Mouse (Mus musculus): ENCODE results near the gene Galntl5. TPM values are rescaled to one million over a fixed set of nuclear protein-coding genes. Genes with fewer than 3 reads are reported as not detected.
"Not testable (repeated sequence)": the region's sequence is repeated elsewhere in the genome, so short reads cannot be mapped to it uniquely, and the experiment has no call there.

The Galntl5 gene
- polyA plus RNA-seq, 1 experiment from 2014 or later: not detected

GRCm38 (mm10) chr5:25221604-25222003 lies 40.3 kb downstream of the Galntl5 start, which contains the start of gene Galnt11:
Gene Galnt11, plus strand, starts transcription at chr5:25221904.
- Histone ChIP-seq H3K27me3 (replicated peaks; ENCODE audit: insufficient read depth, low read length) (no peaks in the 10 kb centered on the region), H3K4me2 (replicated peaks; ENCODE audit: low read depth, low read length) (peak within 1 kb of the TSS; percentile 61), H3K4me1 (ENCODE audit: insufficient read depth, low read depth, low read length) (no peaks in the 10 kb centered on the region), H3K36me3 (ENCODE audit: insufficient read depth, low read length) (no peaks in the 10 kb centered on the region), H3K9me3 (ENCODE audit: low read length) (no peaks in the 10 kb centered on the region), H3K27ac (ENCODE audit: low read length) (peak within 1 kb of the TSS; percentile 85), H3K4me3 (ENCODE audit: low read depth, low read length) (peak within 1 kb of the TSS; percentile 72), H3K9ac (replicated peaks; ENCODE audit: low read depth) (peak within 1 kb of the TSS; percentile 77)
- ATAC-seq (no peak), DNase-seq (ENCODE audit: low spot score) (no peak)
- WGBS: 81% methylated on average over 3 of the region's 3 CpGs
- TF ChIP-seq EP300 (IDR thresholded peaks at IDR 0.05) (no peak), CTCF (IDR thresholded peaks at IDR 0.05) (no peak)

GRCm38 (mm10) chr5:25222752-25223702 lies 41.8 kb downstream of the Galntl5 start, which contains the start of gene E130116L18Rik:
Gene E130116L18Rik, minus strand, starts transcription at chr5:25223153.
- no peaks in the 10 kb centered on the region for H3K36me3 ChIP-seq (ENCODE audit: insufficient read depth, low read length)
- 2% methylated on average over 63 of the region's 72 CpGs for WGBS
- DNase-seq (ENCODE audit: low spot score) (peak; percentile 92), ATAC-seq (peak; percentile 98)
- H3K4me3 ChIP-seq (ENCODE audit: low read depth, low read length): peak within 1 kb of the TSS; percentile 72
- no peaks in the 10 kb centered on the region for H3K4me1 ChIP-seq (ENCODE audit: insufficient read depth, low read depth, low read length)
- 0 out of 2 replicates have a peak, but pooled peaks have one; percentile 1 for TF ChIP-seq CTCF (IDR thresholded peaks at IDR 0.05)
- TF ChIP-seq EP300 (IDR thresholded peaks at IDR 0.05): no peak
- H3K9me3 ChIP-seq (ENCODE audit: low read length): no peaks in the 10 kb centered on the region
- H3K27ac ChIP-seq (ENCODE audit: low read length): peak within 1 kb of the TSS; percentile 85
- no peaks in the 10 kb centered on the region for H3K27me3 ChIP-seq (replicated peaks; ENCODE audit: insufficient read depth, low read length)
- peak within 1 kb of the TSS; percentile 61 for H3K4me2 ChIP-seq (replicated peaks; ENCODE audit: low read depth, low read length)
- H3K9ac ChIP-seq (replicated peaks; ENCODE audit: low read depth): peak within 1 kb of the TSS; percentile 77

- H3K4me2 ChIP-seq (replicated peaks; ENCODE audit: low read depth, low read length); H3K4me3 ChIP-seq (ENCODE audit: low read depth, low read length); H3K27ac ChIP-seq (ENCODE audit: low read length); H3K27me3 ChIP-seq (replicated peaks; ENCODE audit: insufficient read depth, low read length); H3K36me3 ChIP-seq (ENCODE audit: insufficient read depth, low read length); H3K4me1 ChIP-seq (ENCODE audit: insufficient read depth, low read depth, low read length); H3K9me3 ChIP-seq (ENCODE audit: low read length); H3K9ac ChIP-seq (replicated peaks; ENCODE audit: low read depth); DNase-seq (ENCODE audit: low spot score); ATAC-seq: not testable (repeated sequence)
- WGBS: 78% methylated on average over 1 of the region's 1 CpGs
Observed at GRCm38 (mm10) chr5:25224377-25224776, 43.1 kb downstream of the Galntl5 start.

- Histone ChIP-seq H3K9ac (replicated peaks; ENCODE audit: low read depth) (no peak overlapping the region), H3K4me1 (ENCODE audit: insufficient read depth, low read depth, low read length) (no peaks in the 10 kb centered on the region), H3K27ac (ENCODE audit: low read length) (no peak overlapping the region), H3K36me3 (ENCODE audit: insufficient read depth, low read length) (no peaks in the 10 kb centered on the region), H3K27me3 (replicated peaks; ENCODE audit: insufficient read depth, low read length) (no peaks in the 10 kb centered on the region), H3K4me2 (replicated peaks; ENCODE audit: low read depth, low read length) (no peak overlapping the region), H3K4me3 (ENCODE audit: low read depth, low read length) (no peak overlapping the region), H3K9me3 (ENCODE audit: low read length) (no peaks in the 10 kb centered on the region)
- DNase-seq (ENCODE audit: low spot score): peak; percentile 19
- TF ChIP-seq EP300 (IDR thresholded peaks at IDR 0.05) (no peak), CTCF (IDR thresholded peaks at IDR 0.05) (no peak)
- no peak for ATAC-seq
- whole genome bisulfite sequencing: 78% methylated on average over 6 of the region's 6 CpGs
Observed at GRCm38 (mm10) chr5:25243101-25243500, 61.8 kb downstream of the Galntl5 start.

- WGBS: 83% methylated on average over 10 of the region's 10 CpGs
- H3K4me2 ChIP-seq (replicated peaks; ENCODE audit: low read depth, low read length): no peak overlapping the region
- H3K36me3 ChIP-seq (ENCODE audit: insufficient read depth, low read length): peaks cover under 1% of the 10 kb centered on the region; the same call in 1 of the 2 replicates
- H3K27ac ChIP-seq (ENCODE audit: low read length): no peak overlapping the region
- no peaks in the 10 kb centered on the region for H3K9me3 ChIP-seq (ENCODE audit: low read length)
- H3K9ac ChIP-seq (replicated peaks; ENCODE audit: low read depth): no peak overlapping the region
- no peaks in the 10 kb centered on the region for H3K27me3 ChIP-seq (replicated peaks; ENCODE audit: insufficient read depth, low read length)
- H3K4me3 ChIP-seq (ENCODE audit: low read depth, low read length): no peak overlapping the region
- ATAC-seq (no peak), DNase-seq (ENCODE audit: low spot score) (no peak)
- TF ChIP-seq EP300 (IDR thresholded peaks at IDR 0.05) (no peak), CTCF (IDR thresholded peaks at IDR 0.05) (no peak)
- no peaks in the 10 kb centered on the region for H3K4me1 ChIP-seq (ENCODE audit: insufficient read depth, low read depth, low read length)
Observed at GRCm38 (mm10) chr5:25245806-25246472, 64.7 kb downstream of the Galntl5 start.

GRCm38 (mm10) chr5:25246473-25246865 lies 65.2 kb downstream of the Galntl5 start:
- H3K27me3 ChIP-seq (replicated peaks; ENCODE audit: insufficient read depth, low read length): no peaks in the 10 kb centered on the region
- ATAC-seq: no peak
- no peak overlapping the region for H3K27ac ChIP-seq (ENCODE audit: low read length)
- H3K4me3 ChIP-seq (ENCODE audit: low read depth, low read length): no peak overlapping the region
- H3K4me1 ChIP-seq (ENCODE audit: insufficient read depth, low read depth, low read length): no peaks in the 10 kb centered on the region
- H3K9me3 ChIP-seq (ENCODE audit: low read length): no peaks in the 10 kb centered on the region
- no peak overlapping the region for H3K9ac ChIP-seq (replicated peaks; ENCODE audit: low read depth)
- DNase-seq (ENCODE audit: low spot score): no peak
- WGBS: 87% methylated on average over 1 of the region's 1 CpGs
- no peak overlapping the region for H3K4me2 ChIP-seq (replicated peaks; ENCODE audit: low read depth, low read length)
- no peak for TF ChIP-seq CTCF (IDR thresholded peaks at IDR 0.05)
- no peak for TF ChIP-seq EP300 (IDR thresholded peaks at IDR 0.05)
- H3K36me3 ChIP-seq (ENCODE audit: insufficient read depth, low read length): peaks cover 6% of the 10 kb centered on the region; the same call in 1 of the 2 replicates
